Mouse (Mus musculus) brain, embryonic 18.5 days (tissue): ENCODE results near the gene Srsf10.

Experiments used
- DNase-seq: peaks from one replicate; pipeline ENCODE4 v3.0.0-alpha.2; 2012; ENCODE audit warnings: low read depth, low spot score

Gene Srsf10

DNA sequence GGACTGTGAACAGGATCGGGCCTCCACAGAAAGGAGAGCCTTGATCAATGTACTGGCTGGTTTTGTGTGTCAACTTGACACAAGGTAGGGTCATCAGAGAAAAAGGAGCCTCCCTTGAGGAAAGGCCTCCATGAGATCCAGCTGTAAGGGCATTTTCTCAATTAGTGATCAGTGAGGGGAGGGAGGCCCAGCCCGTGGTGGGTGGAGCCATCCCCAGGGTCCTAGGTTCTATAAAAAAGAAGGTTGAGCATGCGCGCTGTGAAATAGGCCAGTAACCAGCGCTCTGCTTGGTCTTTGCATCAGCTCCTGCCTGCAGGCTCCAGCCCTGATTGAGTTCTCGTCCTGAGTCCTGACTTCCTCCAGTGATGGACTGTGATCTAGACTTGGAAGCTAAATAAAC is 29.0 kb downstream of the Srsf10 start:
- DNase-seq, result no peak

GRCm38 (mm10) chr4:135885676-135886075 is 30.1 kb downstream of the Srsf10 start:
- no peak for DNase-seq

- DNase-seq, result no peak
These were observed 30.6 kb downstream of the Srsf10 start for GRCm38 (mm10) chr4:135886184-135886583.

GRCm38 (mm10) chr4:135888448-135889057 is 33.0 kb downstream of the Srsf10 start:
- no peak for DNase-seq

GRCm38 (mm10) chr4:135889146-135889883 is 33.8 kb downstream of the Srsf10 start:
- no peak for DNase-seq

GRCm38 (mm10) chr4:135889884-135890283 is 34.3 kb downstream of the Srsf10 start:
- no peak for DNase-seq

- no peak for DNase-seq
These were observed 36.0 kb downstream of the Srsf10 start for GRCm38 (mm10) chr4:135891539-135891938.

- no peak for DNase-seq
These were observed 37.3 kb downstream of the Srsf10 start for GRCm38 (mm10) chr4:135892884-135893283.

DNA sequence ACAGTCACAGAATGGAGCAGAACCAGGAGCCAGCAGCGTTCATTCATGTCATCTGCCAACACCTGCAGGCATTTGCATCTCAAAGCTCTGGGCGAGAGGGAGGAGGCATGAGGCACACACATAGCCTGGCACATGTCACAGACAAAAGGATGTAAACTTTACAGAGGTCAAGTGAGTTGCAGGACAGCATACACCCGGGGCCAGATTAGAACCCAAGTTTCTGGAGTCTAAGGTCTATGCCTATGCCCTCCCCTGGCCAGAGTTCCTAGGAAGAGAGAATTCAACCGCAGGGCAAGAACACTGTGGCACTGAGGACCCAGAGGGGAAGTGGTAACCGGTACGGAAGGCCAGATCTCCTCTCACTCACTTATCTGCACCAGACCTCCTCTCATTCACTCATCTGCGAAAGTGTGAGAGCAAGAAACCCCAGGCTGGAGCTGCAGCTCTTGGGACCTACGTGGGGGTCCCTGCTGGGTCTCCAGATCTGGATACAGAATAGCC is 39.6 kb downstream of the Srsf10 start, which contains the start of gene Cnr2:
Cnr2 (plus strand) TSS at position 324 of the 501 bp plus-strand sequence.
- DNase-seq, result no peak

DNA sequence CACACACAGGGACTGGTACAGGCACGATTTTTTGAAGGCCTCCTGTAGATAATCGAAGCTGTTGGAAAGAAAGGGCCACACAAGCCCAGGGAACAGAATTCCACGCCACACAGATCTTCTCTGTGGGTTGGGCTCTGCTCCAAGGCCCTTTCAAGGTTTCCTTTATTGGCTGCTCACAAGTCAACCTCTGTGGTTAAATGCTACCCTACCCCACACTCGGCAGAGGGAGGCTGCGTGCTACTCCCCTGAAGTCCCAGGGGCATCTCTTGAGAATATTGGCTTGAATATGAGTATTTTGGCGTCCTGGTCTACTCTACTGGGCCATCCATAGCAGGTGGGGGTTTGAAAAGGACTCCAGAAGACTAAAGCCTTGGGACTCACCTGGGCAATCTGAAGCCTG is 40.6 kb downstream of the Srsf10 start:
- DNase-seq, result no peak

DNA sequence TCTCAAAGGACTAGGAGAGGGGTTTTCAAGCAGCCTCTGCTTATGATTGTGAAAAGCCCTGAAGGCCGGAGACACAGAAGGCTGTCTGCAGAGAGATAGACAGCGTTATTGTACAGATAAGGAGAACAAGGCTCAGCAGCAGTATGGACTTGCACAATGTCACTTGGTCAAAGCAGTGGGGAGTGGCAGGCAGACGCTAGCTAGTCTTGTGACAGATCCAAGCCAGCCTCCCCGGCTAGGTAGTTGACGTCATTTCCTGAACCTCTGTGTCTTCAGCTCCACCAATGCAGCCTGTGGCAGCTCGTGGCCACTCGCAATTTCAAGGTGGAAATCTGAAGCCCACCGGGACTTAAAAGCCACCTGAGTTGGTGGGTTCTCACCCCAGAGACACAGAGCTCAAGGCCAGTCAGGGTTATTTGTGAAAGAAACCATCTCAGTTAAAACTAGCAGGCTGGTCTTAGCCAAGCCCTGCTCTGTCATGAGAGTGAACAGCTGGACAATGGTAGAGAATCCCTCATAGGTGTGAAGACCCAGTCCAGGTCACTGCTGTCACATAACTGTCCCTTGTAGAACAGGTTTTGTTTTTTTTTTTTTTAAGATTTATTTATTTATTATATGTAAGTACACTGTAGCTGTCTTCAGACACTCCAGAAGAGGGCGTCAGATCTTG is 43.0 kb downstream of the Srsf10 start:
- DNase-seq, result no peak

GRCm38 (mm10) chr4:135899050-135899448 is 43.5 kb downstream of the Srsf10 start:
- DNase-seq, result no peak

GRCm38 (mm10) chr4:135900008-135900407 is 44.5 kb downstream of the Srsf10 start:
- DNase-seq, result no peak

DNA sequence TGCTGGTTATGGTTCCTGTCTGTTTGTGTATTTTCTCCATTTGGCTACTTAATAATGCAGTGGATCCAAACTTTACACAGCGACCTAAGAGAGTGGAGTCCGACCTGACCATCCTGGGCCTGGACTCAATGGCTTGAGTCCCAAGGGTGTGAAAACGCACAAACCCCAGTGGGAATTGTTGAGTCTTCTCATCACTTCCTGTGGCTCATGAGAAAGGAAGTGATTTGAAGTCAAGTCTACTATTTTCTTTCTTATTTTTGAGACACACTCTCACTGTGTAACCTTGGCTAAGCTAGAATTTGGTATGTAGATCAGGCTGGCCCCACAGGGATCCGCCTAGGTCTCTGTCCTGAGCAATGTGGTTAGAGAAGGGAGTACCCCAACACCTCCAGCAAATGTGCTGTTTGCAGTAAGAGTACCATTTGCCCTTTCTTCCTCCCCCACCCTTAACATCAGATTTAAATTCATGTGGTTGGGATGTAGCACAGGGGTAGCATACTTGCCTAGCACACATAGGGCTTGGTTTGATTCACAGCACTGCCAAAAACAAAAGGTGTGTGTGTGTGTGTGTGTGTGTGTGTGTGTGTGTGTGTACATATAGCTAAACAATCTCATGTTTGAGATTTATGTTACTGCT is 47.2 kb downstream of the Srsf10 start:
- DNase-seq, result no peak

GRCm38 (mm10) chr4:135904810-135905209 is 49.3 kb downstream of the Srsf10 start:
- DNase-seq, result no peak

DNA sequence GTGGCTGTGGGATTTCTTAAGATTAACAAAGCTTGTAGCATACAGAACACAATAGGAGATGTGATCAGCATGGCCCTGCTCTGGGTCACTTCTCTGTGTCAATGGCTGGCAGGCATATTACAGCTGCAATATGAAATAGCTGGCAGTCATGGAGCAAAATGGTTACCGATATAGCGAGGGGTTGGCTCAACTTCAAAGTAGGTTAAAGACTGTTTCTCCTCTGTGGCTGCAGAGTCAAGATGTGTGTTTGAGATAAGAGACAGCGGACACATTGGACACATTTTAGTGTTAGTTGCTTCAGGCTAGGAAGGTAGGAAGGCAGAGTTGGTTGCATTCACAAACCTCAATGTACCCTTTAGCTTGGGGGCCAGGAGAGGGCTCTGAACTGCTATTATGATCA is 51.1 kb downstream of the Srsf10 start:
- no peak for DNase-seq

- DNase-seq, result no peak
These were observed 53.9 kb downstream of the Srsf10 start for GRCm38 (mm10) chr4:135909326-135910066.

- DNase-seq, result no peak
These were observed 56.0 kb downstream of the Srsf10 start for GRCm38 (mm10) chr4:135911531-135911930.

GRCm38 (mm10) chr4:135912164-135912563 is 56.6 kb downstream of the Srsf10 start:
- DNase-seq, result no peak

DNA sequence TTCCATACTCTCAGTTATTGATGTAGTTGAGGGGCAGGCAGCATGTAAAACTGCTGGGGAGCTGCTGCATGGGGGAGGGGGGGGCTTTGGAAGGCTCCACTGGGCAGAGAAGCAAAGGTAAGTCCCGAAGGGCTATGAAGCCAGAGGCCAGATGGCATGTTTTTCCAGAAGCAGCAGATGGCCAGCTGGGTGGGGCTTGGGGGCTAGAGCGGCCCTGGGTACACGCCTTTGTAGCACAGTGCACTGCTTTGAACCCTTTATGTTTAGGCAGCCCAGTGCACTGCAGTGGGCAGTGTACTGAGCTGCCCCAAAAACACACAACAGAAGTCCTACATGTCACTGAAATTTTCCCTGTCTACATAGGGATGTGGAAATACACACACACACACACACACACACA is 57.3 kb downstream of the Srsf10 start:
- DNase-seq, result no peak

GRCm38 (mm10) chr4:135913433-135913832 is 57.9 kb downstream of the Srsf10 start:
- no peak for DNase-seq
